Mouse (Mus musculus) C2C12 (cell line): ENCODE data around the gene Pafah1b1.

Source experiments
- CEBPB ChIP-seq: IDR thresholded peaks from one replicate; pipeline ENCODE4 v1.6.1; 2011; ENCODE audit warnings: low read depth, mild to moderate bottlenecking, control low read depth, moderate library complexity
- CTCF ChIP-seq: IDR thresholded peaks from one replicate; pipeline ENCODE4 v1.5.1; 2011; ENCODE audit not compliant: control insufficient read depth, insufficient read depth, insufficient read length
- MYOD1 ChIP-seq: IDR thresholded peaks from one replicate; pipeline ENCODE4 v1.6.1; 2011; ENCODE audit warnings: low read depth; ENCODE audit not compliant: control insufficient read depth, insufficient read length
- MYOG ChIP-seq: IDR thresholded peaks from one replicate; pipeline ENCODE4 v1.6.1; 2011; ENCODE audit not compliant: control insufficient read depth, insufficient read length; ENCODE audit errors: extremely low read depth
- USF1 ChIP-seq: IDR thresholded peaks from one replicate; pipeline ENCODE4 v1.6.1; 2011; ENCODE audit warnings: low read depth, mild to moderate bottlenecking, control low read depth, moderate library complexity

- TF ChIP-seq CTCF (no peak), USF1 (no peak), MYOG (no peak), CEBPB (no peak), MYOD1 (no peak)
These were observed 56.0 kb downstream of the Pafah1b1 start for GRCm38 (mm10) chr11:74668466-74668865.
